Comparison of ENCODE assay signal across 7 mouse cellular contexts in genomic region chr6:146933123-146933522, GRCm38 (mm10). TPM values are rescaled to one million over a fixed set of nuclear protein-coding genes. Genes with fewer than 3 reads are reported as not detected.
A peak's percentile ranks its signal among the peaks of the same experiment; 100 is the strongest.
DNase-seq lines count a peak whose midpoint lies in the region; ATAC-seq lines count a peak whose summit lies in the region.

No protein-coding gene starts in this region.

- 42% methylated on average over 6 of the region's 6 CpGs for WGBS in heart, embryonic 12.5 days
- whole genome bisulfite sequencing in midbrain, embryonic 11.5 days, result 73% methylated on average over 6 of the region's 6 CpGs

- peaks cover 55% of the 10 kb centered on the region for H3K4me1 ChIP-seq in heart, embryonic 12.5 days (replicated peaks)
- peaks cover 2% of the 10 kb centered on the region; the same call in 1 of the 2 replicates for H3K4me1 ChIP-seq in midbrain, embryonic 11.5 days (ENCODE audit: control insufficient read depth, insufficient read depth, low read length)

- H3K9me3 ChIP-seq in heart, embryonic 12.5 days (replicated peaks), result no peaks in the 10 kb centered on the region
- H3K9me3 ChIP-seq in midbrain, embryonic 11.5 days (ENCODE audit: control insufficient read depth, low read length), result no peaks in the 10 kb centered on the region

- ATAC-seq in heart, embryonic 12.5 days (ENCODE audit: insufficient number of reproducible peaks, low FRiP score), result peak; percentile 66
- no peak for ATAC-seq in midbrain, embryonic 11.5 days (ENCODE audit: low FRiP score)

- intact Hi-C loops in left cerebral cortex, postnatal 36 days (cut with DNase I), result no loop called here

- DNase-seq in 3T3-L1 (ENCODE audit: low read depth, low spot score) (peak; percentile 50), NIH3T3 (ENCODE audit: low read depth) (peak; percentile 58)
- peak; percentile 58 to 81 for DNase-seq in kidney, postnatal 36 days
- DNase-seq in left cerebral cortex, postnatal 36 days (ENCODE audit: low spot score in 2 of 2), result no peak
- no peak for DNase-seq in midbrain, embryonic 11.5 days (ENCODE audit: low spot score, missing footprints)
- no peak for DNase-seq in frontal cortex, postnatal 36 days (ENCODE audit: low spot score in 2 of 2)

- no peaks in the 10 kb centered on the region for H3K27me3 ChIP-seq in heart, embryonic 12.5 days (replicated peaks)
- H3K27me3 ChIP-seq in midbrain, embryonic 11.5 days (ENCODE audit: control insufficient read depth, insufficient read depth, low read length), result no peaks in the 10 kb centered on the region

- H3K36me3 ChIP-seq in heart, embryonic 12.5 days, result no peaks in the 10 kb centered on the region
- no peaks in the 10 kb centered on the region for H3K36me3 ChIP-seq in midbrain, embryonic 11.5 days (ENCODE audit: control insufficient read depth, insufficient read depth, low read length)

- no peak overlapping the region for H3K4me2 ChIP-seq in heart, embryonic 12.5 days
- no peak overlapping the region for H3K4me2 ChIP-seq in midbrain, embryonic 11.5 days

- H3K27ac ChIP-seq in heart, embryonic 12.5 days (ENCODE audit: poor library complexity, severe bottlenecking), result 0 out of 2 replicates have a peak overlapping the region, but pooled peaks have one; percentile 49
- no peak overlapping the region for H3K27ac ChIP-seq in midbrain, embryonic 11.5 days (ENCODE audit: low read depth, low read length)

- H3K9ac ChIP-seq in heart, embryonic 12.5 days, result no peak overlapping the region
- H3K9ac ChIP-seq in midbrain, embryonic 11.5 days (ENCODE audit: low read length), result no peak overlapping the region

- H3K4me3 ChIP-seq in heart, embryonic 12.5 days, result no peak overlapping the region
- H3K4me3 ChIP-seq in midbrain, embryonic 11.5 days (ENCODE audit: low read depth, low read length), result no peak overlapping the region

RNA-seq across cellular contexts. Expression of gene 1700034J05Rik, which starts 21.1 kb away (rescaled TPM):
- polyA plus RNA-seq in heart, embryonic 12.5 days (2016; fragmentation: Nextera tagmentation; extraction: Ambion mirVana), result 0.17 and 0.23 TPM in 2 replicates
- total RNA-seq in left cerebral cortex, postnatal 36 days (2021), result not detected
- 0.11 and 0.18 TPM in 2 replicates for polyA plus RNA-seq in midbrain, embryonic 11.5 days (2014; fragmentation: Nextera tagmentation; extraction: Ambion mirVana)

RNA-seq across cellular contexts. Expression of gene Ppfibp1, which starts 44.8 kb away (rescaled TPM):
- 83.9 and 84.8 TPM in 2 replicates for polyA plus RNA-seq in heart, embryonic 12.5 days (2016; fragmentation: Nextera tagmentation; extraction: Ambion mirVana)
- total RNA-seq in left cerebral cortex, postnatal 36 days (2021), result 10 to 100 TPM; 47.8 to 63.8 TPM
- 30.2 and 30.7 TPM in 2 replicates for polyA plus RNA-seq in midbrain, embryonic 11.5 days (2014; fragmentation: Nextera tagmentation; extraction: Ambion mirVana)

Comparison
In these comparisons a context has a peak if more than half of its experiments do, and no peak if none do; other contexts are left out.
1. DNase-seq: peak in 3T3-L1 (single experiment), NIH3T3 (single experiment) and kidney, postnatal 36 days (2 of 2); none in left cerebral cortex, postnatal 36 days (0 of 2), midbrain, embryonic 11.5 days (single experiment) and frontal cortex, postnatal 36 days (0 of 2).